Mouse (Mus musculus) natural killer cell, adult 2 months (primary cell): ENCODE results near the gene Fsd1.

Experiments used
- DNase-seq, 2 experiments: peaks; one replicate each; pipeline ENCODE4 v3.0.0; 2022; ENCODE audit warnings: low spot score in 2 of 2

Gene Fsd1

DNA sequence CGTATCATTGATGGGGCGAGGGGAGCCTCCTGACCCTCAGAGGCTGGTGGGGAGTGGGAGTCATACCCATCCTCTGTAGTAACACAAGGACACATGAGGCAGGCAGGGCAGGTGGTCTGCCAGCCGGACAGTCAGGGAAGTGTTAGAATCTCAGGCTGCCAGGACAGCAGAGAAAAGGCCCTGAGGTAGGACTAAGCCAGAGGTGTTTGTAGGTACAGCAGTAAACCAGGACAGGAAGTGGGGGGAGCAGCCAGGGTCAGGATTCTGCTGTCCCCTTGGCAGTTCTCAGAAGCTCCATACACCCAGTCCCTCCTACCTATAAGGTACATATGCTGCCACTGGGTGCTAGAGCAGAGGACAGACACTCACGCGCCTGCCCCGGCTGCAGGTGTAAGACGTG is 24.7 kb upstream of the Fsd1 start:
- no peak for DNase-seq

DNA sequence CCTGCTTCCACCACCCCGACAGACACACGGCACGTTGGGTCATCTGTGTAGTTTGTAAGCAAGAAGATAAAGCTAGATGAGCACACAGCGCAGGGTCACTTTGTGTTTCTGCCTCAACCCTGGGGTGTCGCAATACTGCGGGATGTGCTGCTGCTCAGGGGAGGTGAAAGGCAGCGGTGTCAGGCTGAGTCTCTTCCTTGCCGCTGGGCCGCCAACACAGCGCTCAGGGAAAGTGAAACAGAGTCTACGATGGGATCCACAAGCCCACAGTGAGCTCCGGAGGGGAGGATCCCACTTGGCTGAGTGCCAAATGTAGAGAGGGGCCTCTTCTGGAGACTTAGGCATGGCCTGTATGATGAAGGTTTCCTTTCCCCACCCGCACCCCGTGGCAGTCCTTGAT is 23.1 kb upstream of the Fsd1 start:
- no peak for DNase-seq

DNA sequence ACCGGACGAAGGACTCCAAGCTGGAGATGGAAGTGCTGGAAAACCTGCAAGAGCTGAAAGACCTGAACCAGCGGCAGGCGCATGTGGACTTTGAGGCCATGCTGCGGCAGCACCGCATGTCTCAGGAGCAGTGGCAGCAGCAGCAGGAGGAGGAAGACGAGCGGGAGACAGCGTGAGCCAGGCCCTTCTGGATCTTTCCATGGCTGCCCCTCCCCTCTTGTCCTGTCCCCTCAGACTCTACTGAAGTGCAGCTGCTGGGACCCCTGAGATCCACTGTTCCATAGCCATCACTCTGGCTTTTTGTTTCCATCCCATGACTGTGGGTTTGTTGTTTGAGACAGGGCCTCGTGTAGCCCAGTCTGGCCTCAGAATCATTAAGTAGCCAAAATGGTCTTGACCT is 21.8 kb upstream of the Fsd1 start:
- DNase-seq = no peak

DNA sequence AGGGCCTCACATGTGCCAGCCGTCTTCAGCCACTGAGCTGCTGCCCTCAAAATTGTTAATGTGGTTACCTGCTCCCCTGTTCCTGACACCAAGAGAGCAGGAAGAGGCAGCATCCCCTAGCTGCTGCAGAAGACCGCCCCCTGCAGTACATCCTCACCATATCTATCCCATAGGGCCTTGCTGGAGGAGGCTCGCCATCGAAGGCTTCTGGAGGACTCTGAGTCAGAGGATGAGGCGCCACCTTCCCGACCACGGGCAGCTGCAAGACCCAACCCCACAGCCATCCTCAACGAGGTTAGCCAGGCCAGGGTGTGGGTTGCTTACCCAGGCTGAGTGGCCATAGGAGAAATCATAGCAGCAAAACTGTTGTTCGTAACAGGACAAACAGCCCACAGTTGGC is 21.3 kb upstream of the Fsd1 start:
- DNase-seq = no peak

DNA sequence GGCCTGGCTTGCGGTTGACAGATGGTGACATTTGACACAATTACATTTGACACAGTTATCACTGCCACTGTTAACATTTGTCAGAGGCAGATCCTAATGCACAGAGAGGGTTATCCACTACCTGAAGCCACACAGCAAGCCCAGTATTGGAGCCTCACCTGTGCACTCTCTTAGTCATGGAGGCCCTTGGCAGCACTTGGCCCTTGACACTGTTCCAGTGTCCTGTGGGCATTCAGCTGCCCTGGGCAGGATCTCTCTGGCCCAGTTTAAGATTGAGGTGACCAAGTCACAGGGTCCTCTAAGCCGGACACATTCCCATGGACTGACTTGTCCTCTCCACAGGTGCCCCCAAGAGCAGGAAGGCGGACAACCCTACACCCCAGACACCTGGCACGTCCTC is 19.1 kb upstream of the Fsd1 start:
- DNase-seq = no peak

DNA sequence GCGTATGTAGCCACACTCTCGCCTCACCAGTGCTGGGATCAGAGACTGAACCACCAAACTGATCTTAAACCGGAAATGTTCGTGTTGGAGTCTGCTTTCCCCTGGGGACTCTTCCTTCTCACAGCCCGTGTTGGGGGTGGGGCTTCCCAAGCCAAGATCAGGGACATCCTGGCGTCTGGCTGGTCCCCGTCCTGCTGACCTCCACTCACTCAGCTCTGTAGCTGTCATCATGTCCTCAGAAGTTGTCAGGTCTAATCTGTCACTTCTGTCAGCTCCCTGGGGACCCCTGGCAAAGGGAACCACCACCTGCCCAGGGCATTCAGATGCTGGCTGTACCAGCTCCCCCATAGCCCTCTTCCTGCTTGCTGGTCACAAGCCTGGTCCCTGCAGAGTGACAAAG is 18.1 kb upstream of the Fsd1 start:
- DNase-seq = no peak

DNA sequence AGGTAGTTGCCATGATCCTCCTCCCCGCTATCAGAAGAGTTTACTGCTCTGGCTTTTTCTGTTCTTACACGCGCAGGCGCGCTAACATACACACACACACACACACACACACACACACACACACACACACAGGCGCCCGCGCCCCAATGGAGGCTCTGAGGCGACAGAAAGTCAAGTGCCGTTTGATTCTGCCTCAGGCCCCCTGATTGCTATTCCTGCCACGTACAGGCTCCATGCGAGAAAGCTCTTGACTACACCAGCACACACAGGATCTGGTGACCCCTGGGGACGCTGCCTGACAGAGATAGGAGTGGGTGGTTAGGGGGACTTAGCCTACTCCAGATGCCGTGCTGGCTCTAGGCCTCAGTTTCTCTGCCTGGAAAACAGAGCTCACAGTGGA is 16.7 kb upstream of the Fsd1 start:
- DNase-seq = no peak

DNA sequence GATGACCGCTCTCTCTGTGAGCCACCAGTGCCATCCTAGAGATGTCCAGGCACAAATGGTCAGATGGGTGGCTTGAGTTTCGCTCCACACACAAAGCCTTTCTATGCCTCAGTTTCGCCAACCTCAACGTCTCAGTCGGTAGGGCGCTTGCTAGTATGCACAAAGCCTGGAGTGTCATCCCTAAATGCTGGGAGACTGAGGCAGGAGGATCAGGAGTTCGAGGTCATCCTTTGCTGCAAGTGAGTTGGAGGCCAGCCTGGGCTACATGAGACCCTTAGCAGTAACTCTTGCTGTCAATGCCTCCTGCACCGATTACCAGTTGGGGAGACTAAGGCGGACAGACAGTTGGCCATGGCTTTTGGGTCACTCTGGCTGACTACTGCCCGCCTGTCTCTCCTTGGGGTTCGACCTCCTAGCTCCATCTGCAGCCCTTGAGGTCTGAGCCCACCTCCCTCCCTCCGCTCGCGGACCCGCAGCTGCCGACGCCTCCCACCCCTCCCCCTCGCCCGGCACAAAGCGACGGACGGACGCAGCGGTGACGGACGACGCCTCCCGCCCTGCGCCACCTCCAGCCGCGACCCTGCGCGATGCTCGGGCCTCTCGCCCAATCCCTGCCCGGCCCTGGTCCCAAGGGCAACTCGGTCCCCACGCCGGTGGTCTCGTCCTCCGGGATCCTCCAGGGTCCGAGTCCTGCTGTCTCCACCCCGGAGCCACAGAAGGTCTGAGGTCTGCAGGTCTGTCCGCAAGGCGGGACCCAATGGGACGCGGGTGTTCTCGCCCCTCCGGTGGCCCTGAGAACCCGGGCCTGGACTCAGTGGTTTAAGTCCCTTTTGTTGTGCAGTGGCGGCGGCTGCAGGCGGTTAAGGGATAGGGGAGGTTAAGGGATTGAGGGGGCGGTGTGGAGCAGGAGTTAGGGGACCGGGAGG is 16.1 kb upstream of the Fsd1 start, which contains the start of gene Shd:
Gene Shd, plus strand, starts transcription at position 502 of the 926 bp plus-strand sequence.
- no peak for DNase-seq

DNA sequence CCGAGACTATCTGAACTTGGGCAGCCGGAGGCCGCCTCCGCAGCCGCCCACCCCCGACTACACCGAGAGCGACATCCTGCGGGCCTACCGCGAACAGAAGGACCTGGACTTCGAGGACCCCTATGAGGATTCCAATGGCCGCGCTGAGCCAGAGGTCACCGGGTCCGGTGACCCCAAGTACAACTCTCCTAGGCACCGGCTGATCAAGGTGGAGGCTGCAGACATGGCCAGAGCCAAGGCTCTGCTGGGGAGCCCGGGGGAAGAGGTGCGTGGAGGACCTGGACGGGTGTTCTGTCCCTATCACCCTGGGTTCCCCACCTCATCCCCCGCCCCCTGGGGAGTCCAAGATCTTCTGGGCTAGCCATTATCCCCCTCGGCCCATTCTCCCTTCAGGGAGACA is 14.9 kb upstream of the Fsd1 start:
- DNase-seq = no peak

DNA sequence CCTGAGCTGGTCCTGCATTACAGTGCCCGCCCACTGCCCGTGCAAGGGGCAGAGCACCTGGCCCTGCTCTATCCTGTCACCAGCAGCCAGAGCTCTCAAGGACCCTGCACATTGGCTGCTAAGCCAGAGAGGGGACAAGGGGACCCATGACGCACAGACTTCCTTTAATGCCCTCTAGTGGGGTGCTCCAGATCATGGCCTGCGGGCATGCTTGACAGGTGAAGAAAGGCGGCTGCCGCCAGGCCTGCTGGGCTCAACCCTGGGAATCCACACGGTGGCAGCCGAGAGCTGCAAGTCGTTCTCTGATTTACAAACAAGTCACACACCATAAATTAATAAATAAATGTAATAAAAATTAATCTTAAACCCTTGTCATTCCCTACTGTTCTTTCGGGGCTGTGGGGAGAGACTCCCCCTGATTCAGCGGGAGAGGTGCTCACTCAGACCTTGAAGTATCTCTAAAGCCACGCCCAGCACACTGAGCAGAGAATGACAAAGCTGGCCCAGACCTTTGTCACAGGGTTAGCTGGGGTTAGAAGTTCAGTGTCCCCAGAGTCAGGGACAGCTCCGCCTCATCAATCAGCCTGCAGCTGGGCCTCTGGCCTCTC is 9.9 kb upstream of the Fsd1 start:
- peak; percentile 49 to 71 for DNase-seq

DNA sequence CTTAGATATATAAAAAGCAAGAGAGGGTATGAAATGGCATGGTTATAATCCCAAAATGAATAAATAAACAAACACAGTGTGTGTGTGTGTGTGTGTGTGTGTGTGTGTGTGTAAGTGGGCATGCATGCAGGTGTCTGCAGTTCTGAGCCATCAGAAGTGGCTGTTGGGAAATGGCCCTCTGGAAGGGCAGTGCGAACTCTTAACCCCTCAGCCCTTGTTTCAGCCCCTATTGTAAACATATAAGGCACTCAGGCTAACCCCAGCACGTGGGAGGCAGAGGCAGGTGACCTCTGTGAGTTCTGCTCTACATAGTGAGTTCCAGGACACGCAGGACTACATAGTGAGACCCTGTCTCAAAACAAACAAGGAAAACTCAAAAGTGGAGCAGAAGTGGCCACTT is 9.0 kb upstream of the Fsd1 start:
- no peak for DNase-seq

DNA sequence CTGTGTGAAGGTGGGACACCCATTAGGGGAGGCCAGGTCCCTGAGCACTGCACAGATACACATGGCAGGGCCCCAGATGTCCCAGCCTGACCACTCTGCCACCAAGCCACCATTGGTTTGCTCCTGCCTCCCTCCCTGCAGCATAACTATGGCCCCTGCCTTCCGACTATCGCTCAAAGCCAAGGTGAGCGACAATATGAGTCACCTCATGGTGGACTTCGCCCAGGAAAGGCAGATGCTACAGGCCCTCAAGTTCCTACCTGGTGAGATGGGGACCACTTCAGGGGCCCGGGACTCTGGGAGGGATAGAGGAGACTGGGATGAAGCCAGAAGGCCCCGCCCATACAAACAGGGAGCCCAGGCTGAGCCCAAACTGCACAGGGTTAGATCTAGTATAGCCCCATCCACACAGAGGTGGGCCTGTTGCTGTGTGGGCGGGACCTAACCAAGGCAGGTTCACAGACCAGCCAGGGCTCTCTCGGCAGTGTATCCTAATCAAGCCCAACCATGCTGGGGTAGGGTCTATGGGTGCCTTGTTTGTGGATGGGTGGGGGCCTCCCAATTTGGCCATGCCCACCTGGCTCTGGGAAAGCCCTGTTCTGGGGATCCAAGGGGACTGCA is 4.1 kb downstream of the Fsd1 start:
- DNase-seq = no peak

DNA sequence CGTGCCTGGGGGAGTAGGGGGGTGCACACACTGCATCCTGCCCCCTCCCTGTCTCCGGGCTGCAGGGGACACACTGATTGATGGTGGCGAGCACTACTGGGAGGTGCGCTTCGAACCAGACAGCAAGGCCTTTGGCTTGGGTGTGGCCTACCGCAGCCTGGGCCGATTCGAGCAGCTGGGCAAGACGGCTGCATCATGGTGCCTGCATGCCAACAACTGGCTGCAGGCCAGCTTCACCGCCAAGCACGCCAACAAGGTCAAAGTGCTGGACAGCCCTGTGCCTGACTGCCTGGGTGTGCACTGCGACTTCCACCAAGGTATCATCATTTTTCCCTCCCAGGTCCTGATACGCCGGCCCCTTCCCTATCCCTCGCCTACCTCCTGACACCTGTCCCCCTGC is 9.7 kb downstream of the Fsd1 start:
- no peak for DNase-seq

DNA sequence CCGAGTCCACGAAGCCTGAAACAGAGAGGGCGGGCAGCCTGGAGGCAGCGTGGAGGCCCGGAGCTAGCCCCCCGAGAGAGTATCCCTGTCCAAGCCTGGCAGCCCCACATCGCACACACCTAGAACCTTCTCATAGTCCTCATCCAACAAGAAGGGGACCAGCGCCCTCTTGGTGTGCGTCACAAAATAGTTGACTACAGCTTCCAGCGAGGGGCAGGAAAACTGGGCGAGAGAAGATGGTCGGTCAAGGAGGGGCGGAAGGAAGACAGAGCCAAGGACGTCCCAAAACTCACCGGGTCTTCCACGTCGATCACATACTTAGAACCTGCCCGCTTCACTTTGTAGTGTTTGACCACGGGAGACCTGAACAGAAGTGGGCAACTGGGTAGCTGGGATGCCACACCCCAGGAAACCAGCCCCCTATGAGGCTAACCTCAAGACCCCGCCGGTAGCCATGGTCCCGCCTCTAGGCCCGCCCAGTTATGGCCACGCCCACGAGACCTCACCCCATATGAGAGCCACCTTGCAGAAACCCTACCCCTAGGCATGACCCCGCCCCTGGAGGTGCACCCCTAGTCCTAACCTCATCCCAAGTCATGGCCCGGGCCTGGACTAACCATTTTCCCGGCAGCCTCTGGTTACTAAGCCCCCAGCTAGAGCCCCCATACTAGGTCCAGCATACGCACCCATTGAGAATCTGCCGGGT is 13.6 kb downstream of the Fsd1 start:
- DNase-seq = no peak

DNA sequence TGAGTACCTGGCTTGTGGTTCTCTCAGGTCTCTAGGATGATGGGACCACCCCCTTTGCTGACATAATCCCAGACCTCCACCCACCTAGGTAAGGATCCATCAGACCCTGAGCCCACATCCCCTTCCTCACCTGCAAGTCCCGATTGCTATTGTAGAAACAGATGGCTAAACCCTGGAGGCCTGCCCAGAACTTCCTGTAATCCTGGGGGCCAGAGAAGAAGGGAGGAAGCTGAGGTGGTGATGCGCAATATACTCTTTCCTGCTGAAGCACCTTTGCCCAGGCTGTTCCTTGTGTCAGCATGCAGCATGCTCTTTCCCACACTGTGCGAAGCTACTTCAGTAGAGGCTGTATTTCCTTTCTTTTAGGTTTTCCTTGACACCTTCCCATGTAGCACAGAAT is 16.7 kb downstream of the Fsd1 start:
- DNase-seq = no peak

DNA sequence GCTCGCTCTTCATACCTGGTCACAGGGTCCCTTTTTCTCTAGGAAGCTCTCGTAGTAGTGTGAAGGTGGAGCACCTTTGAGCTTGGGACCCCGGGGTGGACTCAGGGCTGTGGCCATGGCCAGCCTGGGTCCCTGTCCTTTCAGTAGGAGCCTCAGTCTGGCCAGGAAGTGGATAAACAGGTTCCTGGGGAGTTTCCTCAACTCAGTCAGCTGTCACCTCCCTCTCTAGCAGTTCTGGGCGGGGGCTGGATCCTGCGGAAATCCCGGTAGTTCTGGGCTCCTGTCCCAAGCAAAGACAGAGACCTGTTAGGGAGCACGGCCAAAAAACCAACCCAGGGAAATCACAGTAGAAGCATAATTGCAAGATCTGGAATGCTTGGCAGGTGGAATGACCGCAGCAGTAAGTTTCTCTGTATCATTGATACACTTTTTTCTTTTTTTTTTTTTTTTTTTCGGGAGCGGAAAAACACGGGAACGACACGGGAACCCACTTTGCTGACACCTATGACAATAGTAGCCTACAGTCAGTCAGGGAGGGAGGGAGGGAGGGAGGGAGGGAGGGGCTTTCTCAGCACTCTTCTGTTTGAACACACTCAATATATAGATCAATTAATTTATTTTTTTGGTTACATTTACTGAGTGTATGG is 19.2 kb downstream of the Fsd1 start, which contains the start of the genes Stap2 and Mpnd:
Gene Stap2, minus strand, starts transcription at position 170 of the 647 bp plus-strand sequence.
Gene Mpnd, plus strand, starts transcription at position 297 of the 647 bp plus-strand sequence.
- no peak for DNase-seq

DNA sequence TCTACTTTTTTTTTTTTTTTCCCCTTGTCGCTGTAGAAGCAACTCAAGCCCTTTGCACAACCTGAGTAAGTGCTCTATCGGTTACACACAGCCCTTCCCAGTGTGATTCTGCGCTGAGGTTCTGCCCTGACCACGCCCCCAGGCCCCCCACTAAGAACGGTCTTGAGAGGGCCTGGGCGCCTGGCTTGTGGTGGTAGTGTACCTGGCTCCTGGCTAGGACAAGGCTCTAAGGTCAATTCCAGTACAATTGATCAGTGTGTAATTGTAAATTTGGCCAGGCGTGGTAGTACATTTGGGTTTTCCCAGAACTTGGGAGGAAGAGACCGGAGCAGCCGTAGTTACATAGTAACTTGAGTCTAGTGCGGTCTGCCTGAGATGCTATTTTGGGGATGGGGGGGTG is 20.6 kb downstream of the Fsd1 start:
- no peak for DNase-seq

DNA sequence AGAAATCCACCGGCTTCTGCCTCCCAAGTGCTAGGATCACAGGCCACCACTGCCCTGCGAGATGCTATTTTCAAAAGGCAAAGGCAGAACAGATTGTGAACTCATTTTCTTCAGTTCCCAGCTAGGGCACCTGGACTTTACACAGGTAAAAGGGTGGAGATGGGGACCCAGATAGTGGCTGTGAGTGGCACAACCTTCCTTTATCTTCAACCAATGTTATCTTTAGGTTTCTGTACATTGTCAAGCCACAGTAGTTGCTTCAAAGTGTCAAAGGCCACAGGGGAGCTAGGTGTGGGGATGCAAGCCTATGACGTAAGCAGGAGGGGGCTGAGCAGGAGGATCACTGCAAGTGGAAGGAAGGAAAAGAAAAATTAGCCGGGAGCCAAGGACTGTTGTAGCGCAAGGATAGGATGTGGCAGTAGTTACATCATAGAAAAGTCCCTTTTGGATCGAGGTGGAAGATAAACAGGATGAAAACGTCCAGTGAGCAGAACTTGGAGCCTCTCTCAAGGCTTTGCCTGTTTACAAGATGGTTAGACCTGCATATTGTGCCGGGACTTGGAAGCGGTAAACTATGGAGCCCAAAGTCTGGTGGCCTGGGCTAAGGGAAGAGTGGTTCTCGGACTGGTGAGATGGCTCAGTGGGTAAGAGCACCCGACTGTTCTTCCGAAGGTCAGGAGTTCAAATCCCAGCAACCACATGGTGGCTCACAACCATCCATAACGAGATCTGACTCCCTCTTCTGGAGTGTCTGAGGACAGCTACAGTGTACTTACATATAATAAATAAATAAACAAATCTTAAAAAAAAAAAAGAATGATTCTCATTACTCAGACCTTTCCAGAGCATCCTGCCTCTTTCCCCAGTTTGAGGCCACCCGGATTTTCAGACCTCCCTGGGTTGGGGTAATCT is 21.4 kb downstream of the Fsd1 start:
- DNase-seq = no peak

DNA sequence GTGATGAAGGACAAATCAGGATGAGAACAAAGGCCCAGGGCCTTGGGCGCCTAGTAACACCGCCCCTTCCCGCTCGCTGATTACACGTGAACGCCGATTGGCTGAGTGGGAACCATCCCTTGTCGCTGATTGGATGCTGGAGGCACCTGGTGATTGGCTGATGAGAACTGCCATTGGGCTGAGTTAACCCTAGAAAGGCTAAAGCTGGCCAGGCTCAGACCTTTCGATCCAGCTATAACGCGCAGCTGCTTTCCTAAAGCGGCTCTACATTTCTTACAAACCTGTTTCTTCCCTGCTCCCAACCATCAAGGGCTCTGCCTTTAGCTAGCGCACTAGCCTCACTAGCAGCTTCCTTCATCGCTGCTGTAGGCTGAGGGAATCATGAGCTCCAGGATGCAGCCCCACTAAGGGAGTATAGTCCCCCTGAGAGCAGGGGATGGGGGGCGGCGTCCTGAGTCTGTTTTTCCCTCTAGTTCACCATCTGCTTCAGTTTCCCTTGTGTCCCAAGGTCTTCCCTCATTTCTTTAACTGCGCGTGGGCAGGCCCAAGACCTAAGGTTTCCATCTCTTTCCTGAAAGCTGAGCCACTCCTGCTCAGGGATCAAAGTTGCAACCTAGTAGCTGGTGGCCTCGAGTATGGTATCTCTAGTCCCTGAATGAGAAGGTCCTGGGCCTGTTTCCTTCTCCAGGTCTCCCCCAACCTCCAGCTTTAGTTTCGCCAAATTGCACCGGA is 22.2 kb downstream of the Fsd1 start:
- DNase-seq = peak; percentile 85 to 90
